Mouse (Mus musculus) retina, adult 2 months (tissue): Measurements from ENCODE around the gene Rpl13.

Source experiments
- DNase-seq: peaks from one replicate; pipeline ENCODE4 v3.0.0-alpha.2; 2012; ENCODE audit warnings: low read depth, low spot score

The Rpl13 gene

DNA sequence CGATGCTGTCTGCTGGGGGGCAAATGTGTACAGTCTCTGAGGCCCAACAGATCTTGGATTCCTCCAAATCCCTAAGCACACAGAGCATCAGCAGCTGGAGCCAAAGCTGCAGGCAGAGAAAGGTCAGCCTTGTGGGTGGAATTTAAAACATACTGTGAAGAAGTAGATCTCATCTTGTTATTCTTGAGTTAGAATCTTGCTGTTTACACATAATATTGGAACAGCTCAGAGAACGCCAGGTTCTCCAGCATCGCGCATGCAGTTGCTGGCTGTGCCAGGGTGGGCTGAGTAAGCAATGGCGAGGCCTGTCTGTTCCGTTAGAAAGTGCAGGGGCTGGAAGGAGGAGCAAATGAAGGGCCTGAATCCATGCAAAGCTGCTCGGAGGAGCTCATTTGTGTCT, 44.2 kb downstream of the Rpl13 start:
- no peak for DNase-seq

DNA sequence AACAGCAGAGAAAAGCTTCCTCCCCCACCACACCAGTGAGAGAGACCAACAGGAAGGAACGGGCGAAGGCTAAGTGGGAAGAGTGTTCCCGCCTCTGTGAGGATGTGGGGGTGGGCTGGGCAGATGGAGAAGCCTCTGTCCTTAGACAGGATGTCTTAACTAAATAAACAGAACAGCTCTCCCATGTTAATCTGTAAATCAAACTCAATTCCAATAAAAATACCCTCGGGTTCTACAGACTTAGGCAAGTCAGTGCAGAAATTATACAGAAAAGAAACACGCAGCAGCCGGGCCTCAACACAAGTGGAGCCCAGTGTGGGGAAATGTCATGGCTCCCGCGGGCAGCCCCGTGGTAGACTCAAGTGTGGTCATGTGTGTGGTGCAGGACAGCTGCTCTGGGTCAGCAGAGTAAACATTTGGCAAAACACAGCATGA, 48.6 kb downstream of the Rpl13 start:
- no peak for DNase-seq
